Mouse (Mus musculus) brown adipose tissue, adult 24 weeks (tissue): Measurements from ENCODE around the gene Lyrm9. TPM values are rescaled to one million over a fixed set of nuclear protein-coding genes. Genes with fewer than 3 reads are reported as not detected.

Source experiments
- polyA plus RNA-seq: library from polyadenylated mRNA; stranded (reverse); fragments of >200 nt; gene quantifications from 2 replicates; pipeline ENCODE4 v1.2.4, GENCODE M21; 2012; ENCODE audit not compliant: missing spikeins, insufficient read depth, insufficient read length

Gene Lyrm9
- polyA plus RNA-seq, 1 experiment, result 58.3 TPM

Other genes starting within 250 kb of the Lyrm9 start
- 16.8 and 20.5 TPM in 2 replicates for gene Nlk, start 129.2 kb upstream of the Lyrm9 start, polyA plus RNA-seq
- gene Ccnq, start 74.9 kb upstream of the Lyrm9 start, polyA plus RNA-seq, result 14.9 and 23.2 TPM in 2 replicates
- gene Nos2, start 94.2 kb downstream of the Lyrm9 start, polyA plus RNA-seq, result 2.6 and 3.8 TPM in 2 replicates
- gene Lgals9, start 158.4 kb downstream of the Lyrm9 start, polyA plus RNA-seq, result 39.6 and 55.8 TPM in 2 replicates